Mouse (Mus musculus): ENCODE measurements at regions not wholly inside any gene's neighbourhood (a gene's known extent, or its start where the extent isn't known, plus 50 kb on each side); places are given as distances from the start of the nearest gene placed in this dataset.

GRCm38 (mm10) chr16:70259364-70259763, 54.4 kb upstream of the Gbe1 start:
- TF ChIP-seq POLR2A (IDR thresholded peaks at IDR 0.05; ENCODE audit: borderline replicate concordance, extremely low read depth, insufficient read depth, insufficient read length, poor library complexity, severe bottlenecking) (no peak), CTCF (IDR thresholded peaks at IDR 0.05; ENCODE audit: borderline replicate concordance, extremely low read depth, insufficient read depth, insufficient read length) (no peak)

Data from brain, embryonic 14.5 days (tissue).